Mouse (Mus musculus): ENCODE measurements around the gene Rae1. TPM values are rescaled to one million over a fixed set of nuclear protein-coding genes. Genes with fewer than 3 reads are reported as not detected.

Rae1 gene
- 143 and 150 TPM in 2 replicates for polyA plus RNA-seq (2014; fragmentation: Nextera tagmentation; extraction: Ambion mirVana)

DNA sequence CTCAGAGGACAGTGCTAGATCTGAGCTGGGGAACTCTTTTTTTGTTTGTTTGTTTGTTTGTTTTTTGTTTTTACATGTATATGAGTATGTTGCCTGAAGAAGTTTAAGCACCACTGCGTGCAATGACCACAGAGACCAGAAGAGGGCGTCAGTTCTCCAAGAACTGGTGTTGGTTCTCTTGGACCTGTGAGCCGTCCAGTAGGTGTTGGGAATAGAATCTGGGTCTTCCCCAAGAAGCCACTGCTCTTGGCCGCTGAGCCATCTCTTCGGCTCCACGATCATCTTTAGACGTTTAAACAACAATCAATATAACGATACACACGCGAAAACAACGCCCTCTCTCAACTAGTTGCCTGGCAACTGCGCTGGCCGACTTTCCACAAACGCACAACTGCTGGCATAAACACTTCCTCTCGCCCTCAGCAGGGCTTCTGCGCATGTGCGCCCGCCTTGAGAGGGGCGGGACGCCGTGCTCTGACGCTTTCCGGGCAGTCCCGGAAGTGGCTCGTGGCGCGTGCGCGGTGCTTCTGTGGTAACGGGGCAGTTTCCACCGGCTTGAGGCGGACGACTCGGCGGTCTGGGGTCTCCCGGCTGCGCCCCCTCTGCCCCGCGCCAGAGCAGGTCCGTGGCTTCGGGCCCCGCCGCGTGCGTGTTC, at the start of gene Rae1:
Rae1 (plus strand) TSS at position 488 of the 655 bp plus-strand sequence.
- DNase-seq (ENCODE audit: low spot score), result peak; percentile 99
- Histone ChIP-seq H3K4me2 (ENCODE audit: low read length) (peak within 1 kb of the TSS; percentile 74), H3K27me3 (replicated peaks; ENCODE audit: control insufficient read depth, insufficient read depth, low read length) (no peaks in the 10 kb centered on the region), H3K4me1 (replicated peaks; ENCODE audit: control insufficient read depth, insufficient read depth, low read length) (peaks cover 13% of the 10 kb centered on the region), H3K36me3 (ENCODE audit: control insufficient read depth, insufficient read depth, low read length) (peaks cover 25% of the 10 kb centered on the region), H3K9me3 (ENCODE audit: control insufficient read depth, low read length) (no peaks in the 10 kb centered on the region), H3K9ac (ENCODE audit: low read length) (peak within 1 kb of the TSS; percentile 75), H3K4me3 (ENCODE audit: low read depth, low read length) (peak within 1 kb of the TSS; percentile 80), H3K27ac (ENCODE audit: low read depth) (peak within 1 kb of the TSS; percentile 86)
- WGBS, result under 1% methylated on average over 40 of the region's 45 CpGs
- ATAC-seq (replicated peaks; ENCODE audit: low FRiP score, low TSS enrichment, low read depth), result peak; percentile 96

GRCm38 (mm10) chr2:172950119-172950676, 49.7 kb upstream of the Rae1 start:
- H3K27ac ChIP-seq (ENCODE audit: low read depth), result no peak overlapping the region
- H3K4me3 ChIP-seq (ENCODE audit: low read depth, low read length), result no peak overlapping the region
- 67% methylated on average over 9 of the region's 9 CpGs for WGBS
- H3K36me3 ChIP-seq (ENCODE audit: control insufficient read depth, insufficient read depth, low read length), result no peaks in the 10 kb centered on the region
- H3K9me3 ChIP-seq (ENCODE audit: control insufficient read depth, low read length), result no peaks in the 10 kb centered on the region
- H3K4me1 ChIP-seq (replicated peaks; ENCODE audit: control insufficient read depth, insufficient read depth, low read length), result peaks cover 10% of the 10 kb centered on the region; the same call in 1 of the 2 replicates
- DNase-seq (ENCODE audit: low spot score) (no peak), ATAC-seq (replicated peaks; ENCODE audit: low FRiP score, low TSS enrichment, low read depth) (no peak)
- H3K27me3 ChIP-seq (replicated peaks; ENCODE audit: control insufficient read depth, insufficient read depth, low read length), result no peaks in the 10 kb centered on the region
- no peak overlapping the region for H3K4me2 ChIP-seq (ENCODE audit: low read length)
- H3K9ac ChIP-seq (ENCODE audit: low read length), result no peak overlapping the region

DNA sequence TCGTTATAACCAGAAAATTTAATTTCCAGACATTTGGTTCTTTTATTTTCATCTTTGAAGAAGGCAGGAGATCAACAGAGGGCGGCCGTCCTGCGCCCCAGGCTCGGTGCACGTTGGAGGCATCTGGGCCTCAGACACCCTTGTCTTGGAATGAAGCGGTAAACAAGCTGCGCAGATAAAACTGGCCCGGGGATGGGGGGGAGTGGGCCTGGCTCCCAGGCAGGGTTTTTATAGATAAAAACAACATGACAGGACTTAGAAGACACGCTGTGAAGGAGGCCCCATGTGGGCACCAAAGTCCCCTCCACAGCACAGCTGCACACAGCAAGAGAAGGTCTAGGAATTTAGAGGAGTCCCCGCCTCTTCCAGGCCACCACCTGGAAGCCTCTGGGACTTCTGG, 49.2 kb upstream of the Rae1 start:
- DNase-seq (ENCODE audit: low spot score), result no peak
- Histone ChIP-seq H3K9me3 (ENCODE audit: control insufficient read depth, low read length) (no peaks in the 10 kb centered on the region), H3K27me3 (replicated peaks; ENCODE audit: control insufficient read depth, insufficient read depth, low read length) (no peaks in the 10 kb centered on the region), H3K27ac (ENCODE audit: low read depth) (no peak overlapping the region), H3K9ac (ENCODE audit: low read length) (no peak overlapping the region), H3K36me3 (ENCODE audit: control insufficient read depth, insufficient read depth, low read length) (no peaks in the 10 kb centered on the region), H3K4me2 (ENCODE audit: low read length) (no peak overlapping the region), H3K4me1 (replicated peaks; ENCODE audit: control insufficient read depth, insufficient read depth, low read length) (peaks cover 10% of the 10 kb centered on the region; the same call in 1 of the 2 replicates), H3K4me3 (ENCODE audit: low read depth, low read length) (no peak overlapping the region)
- ATAC-seq (replicated peaks; ENCODE audit: low FRiP score, low TSS enrichment, low read depth), result no peak
- WGBS, result 27% methylated on average over 11 of the region's 11 CpGs

- ATAC-seq (replicated peaks; ENCODE audit: low FRiP score, low TSS enrichment, low read depth) (no peak), DNase-seq (ENCODE audit: low spot score) (no peak)
- WGBS, result 83% methylated on average over 2 of the region's 2 CpGs
Measured at GRCm38 (mm10) chr2:172951976-172952375, 47.9 kb upstream of the Rae1 start.

GRCm38 (mm10) chr2:172958579-172958978, 41.3 kb upstream of the Rae1 start:
- no peaks in the 10 kb centered on the region for H3K36me3 ChIP-seq (ENCODE audit: control insufficient read depth, insufficient read depth, low read length)
- no peak overlapping the region for H3K4me2 ChIP-seq (ENCODE audit: low read length)
- peaks cover 7% of the 10 kb centered on the region; the same call in 1 of the 2 replicates for H3K9me3 ChIP-seq (ENCODE audit: control insufficient read depth, low read length)
- H3K27me3 ChIP-seq (replicated peaks; ENCODE audit: control insufficient read depth, insufficient read depth, low read length), result no peaks in the 10 kb centered on the region
- H3K27ac ChIP-seq (ENCODE audit: low read depth), result peak overlapping the region; percentile 48; the same call in 1 of the 2 replicates
- H3K4me1 ChIP-seq (replicated peaks; ENCODE audit: control insufficient read depth, insufficient read depth, low read length), result peaks cover 3% of the 10 kb centered on the region
- H3K9ac ChIP-seq (ENCODE audit: low read length), result no peak overlapping the region
- ATAC-seq (replicated peaks; ENCODE audit: low FRiP score, low TSS enrichment, low read depth) (0 out of 2 replicates have a peak, but pooled peaks have one; percentile 20), DNase-seq (ENCODE audit: low spot score) (no peak)
- 28% methylated on average over 5 of the region's 5 CpGs for WGBS
- no peak overlapping the region for H3K4me3 ChIP-seq (ENCODE audit: low read depth, low read length)

More at GRCm38 (mm10) chr2:172951976-172952375, 47.9 kb upstream of the Rae1 start:
- Histone ChIP-seq H3K36me3 (ENCODE audit: control insufficient read depth, insufficient read depth, low read length) (no peaks in the 10 kb centered on the region), H3K9me3 (ENCODE audit: control insufficient read depth, low read length) (peaks cover 6% of the 10 kb centered on the region; the same call in 1 of the 2 replicates), H3K27me3 (replicated peaks; ENCODE audit: control insufficient read depth, insufficient read depth, low read length) (no peaks in the 10 kb centered on the region), H3K4me2 (ENCODE audit: low read length) (no peak overlapping the region), H3K9ac (ENCODE audit: low read length) (no peak overlapping the region), H3K4me1 (replicated peaks; ENCODE audit: control insufficient read depth, insufficient read depth, low read length) (peaks cover 10% of the 10 kb centered on the region; the same call in 1 of the 2 replicates), H3K27ac (ENCODE audit: low read depth) (no peak overlapping the region), H3K4me3 (ENCODE audit: low read depth, low read length) (no peak overlapping the region)

- H3K27me3 ChIP-seq (replicated peaks; ENCODE audit: control insufficient read depth, insufficient read depth, low read length), result no peaks in the 10 kb centered on the region
- ATAC-seq (replicated peaks; ENCODE audit: low FRiP score, low TSS enrichment, low read depth) (peak; percentile 9; the same call in 1 of the 2 replicates), DNase-seq (ENCODE audit: low spot score) (no peak)
- H3K36me3 ChIP-seq (ENCODE audit: control insufficient read depth, insufficient read depth, low read length), result no peaks in the 10 kb centered on the region
- H3K27ac ChIP-seq (ENCODE audit: low read depth), result no peak overlapping the region
- 41% methylated on average over 13 of the region's 13 CpGs for WGBS
- H3K4me1 ChIP-seq (replicated peaks; ENCODE audit: control insufficient read depth, insufficient read depth, low read length), result peaks cover 3% of the 10 kb centered on the region
- H3K4me3 ChIP-seq (ENCODE audit: low read depth, low read length), result no peak overlapping the region
- no peak overlapping the region for H3K4me2 ChIP-seq (ENCODE audit: low read length)
- H3K9ac ChIP-seq (ENCODE audit: low read length), result no peak overlapping the region
- peaks cover 7% of the 10 kb centered on the region; the same call in 1 of the 2 replicates for H3K9me3 ChIP-seq (ENCODE audit: control insufficient read depth, low read length)
Measured at GRCm38 (mm10) chr2:172959006-172959768, 40.7 kb upstream of the Rae1 start.

DNA sequence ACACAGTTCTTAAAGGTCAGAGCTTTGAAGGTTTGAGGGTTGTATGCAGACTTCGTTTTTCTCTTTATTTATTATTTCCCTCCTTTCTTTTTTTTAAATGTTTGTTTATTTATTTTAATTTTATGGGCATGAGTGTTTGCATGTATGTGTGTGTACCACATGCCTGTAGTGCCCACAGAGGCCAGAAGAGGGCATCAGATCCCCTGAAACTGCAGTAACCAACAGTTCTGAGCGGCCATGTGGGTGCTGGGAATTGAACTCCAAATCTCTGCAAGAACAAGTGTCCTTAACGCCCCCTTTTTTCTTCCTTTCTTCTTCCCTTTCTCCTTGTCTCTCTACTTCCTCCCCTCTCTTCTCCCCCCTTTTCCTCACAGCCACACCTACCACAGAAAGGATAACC, 39.6 kb upstream of the Rae1 start:
- Histone ChIP-seq H3K27me3 (replicated peaks; ENCODE audit: control insufficient read depth, insufficient read depth, low read length) (no peaks in the 10 kb centered on the region), H3K4me1 (replicated peaks; ENCODE audit: control insufficient read depth, insufficient read depth, low read length) (peaks cover 7% of the 10 kb centered on the region), H3K4me2 (ENCODE audit: low read length) (no peak overlapping the region), H3K9ac (ENCODE audit: low read length) (no peak overlapping the region), H3K9me3 (ENCODE audit: control insufficient read depth, low read length) (peaks cover 7% of the 10 kb centered on the region; the same call in 1 of the 2 replicates), H3K4me3 (ENCODE audit: low read depth, low read length) (no peak overlapping the region), H3K36me3 (ENCODE audit: control insufficient read depth, insufficient read depth, low read length) (no peaks in the 10 kb centered on the region), H3K27ac (ENCODE audit: low read depth) (no peak overlapping the region)
- WGBS, result 92% methylated on average over 3 of the region's 3 CpGs
- DNase-seq (ENCODE audit: low spot score), result no peak
- ATAC-seq (replicated peaks; ENCODE audit: low FRiP score, low TSS enrichment, low read depth), result no peak

DNA sequence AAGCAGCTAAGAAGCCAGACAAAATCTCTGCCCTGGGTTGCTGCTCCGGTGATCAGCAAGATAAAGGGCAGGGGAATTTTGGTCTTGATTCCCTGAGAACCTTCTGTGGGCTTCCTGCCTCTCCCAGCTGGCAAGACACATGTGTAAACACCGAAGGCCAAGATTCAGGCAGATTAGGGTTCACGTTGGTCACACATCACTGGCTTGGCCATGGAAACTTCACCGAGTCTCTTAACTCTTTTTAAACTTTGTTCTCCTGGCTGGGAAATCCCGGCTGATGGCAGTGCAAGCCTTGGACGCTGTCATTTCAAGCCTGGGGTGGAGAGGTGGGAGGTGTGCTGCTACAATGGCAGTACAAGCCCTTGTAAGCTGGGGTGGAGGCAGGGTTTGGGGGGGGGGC, 38.7 kb upstream of the Rae1 start:
- no peak for ATAC-seq (replicated peaks; ENCODE audit: low FRiP score, low TSS enrichment, low read depth)
- peaks cover 8% of the 10 kb centered on the region for H3K4me1 ChIP-seq (replicated peaks; ENCODE audit: control insufficient read depth, insufficient read depth, low read length)
- H3K4me2 ChIP-seq (ENCODE audit: low read length), result no peak overlapping the region
- no peak overlapping the region for H3K9ac ChIP-seq (ENCODE audit: low read length)
- peaks cover 7% of the 10 kb centered on the region; the same call in 1 of the 2 replicates for H3K9me3 ChIP-seq (ENCODE audit: control insufficient read depth, low read length)
- H3K36me3 ChIP-seq (ENCODE audit: control insufficient read depth, insufficient read depth, low read length), result no peaks in the 10 kb centered on the region
- H3K27ac ChIP-seq (ENCODE audit: low read depth), result no peak overlapping the region
- 69% methylated on average over 6 of the region's 6 CpGs for WGBS
- no peak overlapping the region for H3K4me3 ChIP-seq (ENCODE audit: low read depth, low read length)
- no peaks in the 10 kb centered on the region for H3K27me3 ChIP-seq (replicated peaks; ENCODE audit: control insufficient read depth, insufficient read depth, low read length)
- DNase-seq (ENCODE audit: low spot score), result no peak
